Mouse (Mus musculus): ENCODE measurements around the gene H2afx.

Gene H2afx

GRCm38 (mm10) chr9:44378153-44378730, 43.7 kb downstream of the H2afx start:
- DNase-seq (ENCODE audit: low spot score in 2 of 2), result no peak

GRCm38 (mm10) chr9:44379054-44379834, 44.8 kb downstream of the H2afx start, which contains the start of gene Hyou1:
Gene Hyou1, plus strand, starts transcription at chr9:44379490.
- peak; percentile 98 to 99 for DNase-seq (ENCODE audit: low spot score in 2 of 2)

GRCm38 (mm10) chr9:44379862-44380261, 45.4 kb downstream of the H2afx start:
- DNase-seq (ENCODE audit: low spot score in 2 of 2), result no peak

- DNase-seq (ENCODE audit: low spot score in 2 of 2), result no peak
Measured at GRCm38 (mm10) chr9:44384596-44384995, 50.1 kb downstream of the H2afx start.

Data from right cerebral cortex, adult 2 months (tissue).